Mouse (Mus musculus) limb, embryonic 10.5 days (tissue): ENCODE data around the gene Tctex1d2. TPM values are rescaled to one million over a fixed set of nuclear protein-coding genes. Genes with fewer than 3 reads are reported as not detected.

ENCODE experiments used
- DNase-seq: peaks from one replicate; pipeline ENCODE4 v3.0.0-alpha.2; 2017; ENCODE audit warnings: low spot score
- H3K27ac ChIP-seq: fragments of 300-500 bp; sonication (generic); 2 replicates; pipeline ENCODE4 v1.5.1; 2016; ENCODE audit warnings: mild to moderate bottlenecking
- H3K27me3 ChIP-seq: fragments of 300-500 bp; sonication (generic); 2 replicates; pipeline ENCODE4 v1.6.1; 2016; ENCODE audit warnings: low read depth, mild to moderate bottlenecking; ENCODE audit not compliant: poor library complexity, severe bottlenecking
- H3K36me3 ChIP-seq: fragments of 300-500 bp; sonication (generic); 2 replicates; pipeline ENCODE4 v1.6.1; 2016; ENCODE audit warnings: mild to moderate bottlenecking, moderate library complexity
- H3K4me1 ChIP-seq: fragments of 300-500 bp; sonication (generic); 2 replicates; pipeline ENCODE4 v1.6.1; 2016
- H3K4me3 ChIP-seq: fragments of 300-500 bp; sonication (generic); 2 replicates; pipeline ENCODE4 v1.5.1; 2016; ENCODE audit warnings: mild to moderate bottlenecking, moderate library complexity
- H3K9me3 ChIP-seq: fragments of 300-500 bp; sonication (generic); replicated peaks from 2 replicates; pipeline ENCODE4 v1.6.1; 2016; ENCODE audit warnings: mild to moderate bottlenecking
- WGBS: fragments of 180-500 bp; shearing (Covaris S2); methylation state at CpG from one replicate; pipeline ENCODE4 v1.1.7; 2016; 5-methylcytosine and 5-hydroxymethylcytosine counted together
- polyA plus RNA-seq: library from polyadenylated mRNA; unstranded; fragments of >200 nt; fragmentation: Nextera tagmentation; extraction: Ambion mirVana; gene quantifications from 2 replicates; pipeline ENCODE4 v1.2.1, GENCODE M21; 2016

Gene Tctex1d2
- polyA plus RNA-seq, 1 experiment from 2014 or later = 33.2 TPM

GRCm38 (mm10) chr16:32460518-32460917 lies 41.0 kb downstream of the Tctex1d2 start:
- Histone ChIP-seq H3K4me1 (no peaks in the 10 kb centered on the region), H3K36me3 (peaks cover 50% of the 10 kb centered on the region)
- no peak for DNase-seq

DNA sequence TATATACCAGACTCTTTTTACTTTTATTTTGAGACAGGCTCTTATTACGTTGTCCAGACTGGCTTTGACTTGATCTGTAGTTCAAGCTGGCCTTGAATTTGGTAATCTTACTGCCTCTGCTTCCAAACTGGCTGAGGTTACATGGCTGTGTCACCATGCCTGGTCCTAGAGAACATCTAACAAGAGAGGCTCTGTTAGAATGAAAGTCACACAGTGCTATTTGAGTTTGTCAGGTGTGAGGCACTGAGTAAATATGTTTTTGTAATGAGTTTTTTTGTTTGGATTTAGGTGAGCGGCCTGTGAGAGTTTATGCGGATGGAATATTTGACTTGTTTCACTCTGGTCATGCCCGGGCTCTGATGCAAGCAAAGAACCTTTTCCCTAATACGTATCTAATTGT lies 42.2 kb downstream of the Tctex1d2 start:
- Histone ChIP-seq H3K4me3 (no peak overlapping the region), H3K27ac (no peak overlapping the region), H3K27me3 (no peaks in the 10 kb centered on the region), H3K36me3 (peaks cover 39% of the 10 kb centered on the region), H3K4me1 (no peaks in the 10 kb centered on the region), H3K9me3 (no peaks in the 10 kb centered on the region)
- DNase-seq = no peak
- WGBS = 95% methylated on average over 5 of the region's 5 CpGs

More at GRCm38 (mm10) chr16:32460518-32460917, 41.0 kb downstream of the Tctex1d2 start:
- no peaks in the 10 kb centered on the region for H3K9me3 ChIP-seq
- H3K27ac ChIP-seq = no peak overlapping the region
- no peak overlapping the region for H3K4me3 ChIP-seq
- WGBS = 66% methylated on average over 4 of the region's 4 CpGs
- no peaks in the 10 kb centered on the region for H3K27me3 ChIP-seq

- Histone ChIP-seq H3K27ac (no peak overlapping the region), H3K4me1 (no peaks in the 10 kb centered on the region), H3K27me3 (no peaks in the 10 kb centered on the region), H3K36me3 (peaks cover 47% of the 10 kb centered on the region), H3K9me3 (no peaks in the 10 kb centered on the region), H3K4me3 (no peak overlapping the region)
- DNase-seq = no peak
- 95% methylated on average over 16 of the region's 16 CpGs for WGBS
Observed at GRCm38 (mm10) chr16:32462950-32463349, 43.4 kb downstream of the Tctex1d2 start.

- 89% methylated on average over 2 of the region's 2 CpGs for WGBS
- Histone ChIP-seq H3K4me1 (no peaks in the 10 kb centered on the region), H3K36me3 (peaks cover 52% of the 10 kb centered on the region)
Observed at GRCm38 (mm10) chr16:32463426-32463825, 43.9 kb downstream of the Tctex1d2 start.

DNA sequence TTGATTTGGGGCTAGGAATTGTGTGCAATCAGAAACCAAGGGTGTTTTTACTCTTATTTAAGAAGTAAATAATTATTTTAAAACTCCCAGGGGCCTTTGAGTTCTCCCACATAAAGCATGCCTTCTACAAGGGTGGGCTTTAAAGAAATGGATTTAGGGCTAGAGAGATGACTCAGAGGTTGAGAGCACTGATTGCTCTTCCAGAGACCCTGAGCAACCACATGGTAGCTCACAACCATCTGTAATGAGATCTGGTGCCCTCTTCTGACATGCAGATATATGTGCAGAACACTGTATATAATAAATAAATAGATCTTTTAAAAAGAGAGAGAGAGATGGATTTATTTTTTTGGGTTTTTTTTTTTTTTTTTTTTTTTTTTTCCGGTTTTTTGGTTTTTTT lies 45.4 kb downstream of the Tctex1d2 start:
- no peak overlapping the region for H3K4me3 ChIP-seq
- no peaks in the 10 kb centered on the region for H3K27me3 ChIP-seq
- H3K4me1 ChIP-seq = no peaks in the 10 kb centered on the region
- H3K9me3 ChIP-seq = no peaks in the 10 kb centered on the region
- WGBS = 0% methylated on average over 1 of the region's 1 CpGs
- H3K36me3 ChIP-seq = peaks cover 58% of the 10 kb centered on the region
- DNase-seq = no peak
- no peak overlapping the region for H3K27ac ChIP-seq

More at GRCm38 (mm10) chr16:32463426-32463825, 43.9 kb downstream of the Tctex1d2 start:
- H3K4me3 ChIP-seq = no peak overlapping the region
- no peak for DNase-seq
- no peaks in the 10 kb centered on the region for H3K27me3 ChIP-seq
- H3K9me3 ChIP-seq = no peaks in the 10 kb centered on the region
- H3K27ac ChIP-seq = no peak overlapping the region

DNA sequence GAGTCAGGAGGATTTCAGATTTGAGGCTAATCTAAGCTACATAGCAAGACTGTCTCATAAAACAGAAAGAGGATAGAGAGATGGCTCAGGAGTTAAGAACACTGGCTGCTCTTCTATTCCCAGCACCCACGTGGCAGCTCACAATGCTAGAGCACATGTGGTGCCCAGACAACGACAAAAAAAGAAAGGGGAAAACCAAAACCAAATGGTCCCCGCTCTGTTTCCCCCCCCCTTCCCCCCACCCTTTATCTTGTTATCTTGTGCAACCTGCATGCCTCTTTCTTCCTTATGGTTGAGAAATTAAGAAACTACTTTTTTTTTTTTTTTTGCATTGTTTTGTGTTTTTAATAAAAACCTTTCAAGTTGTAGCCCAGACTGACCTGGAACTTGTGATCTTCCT lies 49.0 kb downstream of the Tctex1d2 start:
- no peak overlapping the region for H3K4me3 ChIP-seq
- WGBS = 71% methylated on average over 3 of the region's 3 CpGs

DNA sequence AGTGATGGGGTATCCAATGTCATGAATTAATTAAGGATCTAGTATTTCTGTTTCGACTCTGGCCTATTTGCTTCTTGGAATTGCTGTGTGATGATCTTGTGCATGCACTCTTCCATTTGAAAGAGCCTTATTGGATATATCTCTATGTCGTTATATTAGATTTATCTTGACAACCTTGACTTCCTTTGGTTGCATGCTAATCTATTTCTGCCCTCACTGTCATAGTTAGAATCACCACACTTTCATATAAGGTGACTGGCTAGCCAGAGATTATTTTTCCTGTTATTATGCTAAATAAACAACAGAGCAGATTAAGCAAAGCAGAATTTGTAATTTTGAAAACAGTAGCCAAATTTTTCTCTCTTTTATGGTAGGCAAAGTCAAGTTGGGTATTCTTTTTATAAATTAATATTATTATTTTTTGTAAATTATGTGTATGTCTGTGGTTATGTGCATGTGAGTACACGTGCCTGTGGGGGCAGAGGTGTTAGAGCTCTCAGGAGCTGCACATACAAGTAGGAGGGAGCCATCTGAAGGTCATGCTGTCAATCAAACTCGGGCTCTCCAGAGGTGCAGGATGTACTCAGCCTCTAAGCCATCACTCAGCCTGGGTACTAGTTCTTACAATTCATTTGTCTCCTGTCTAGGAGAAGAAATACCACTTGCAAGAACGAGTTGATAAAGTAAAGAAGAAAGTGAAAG lies 50.1 kb downstream of the Tctex1d2 start:
- H3K36me3 ChIP-seq = peaks cover 61% of the 10 kb centered on the region
- WGBS = 80% methylated on average over 5 of the region's 5 CpGs
- H3K4me3 ChIP-seq = no peak overlapping the region
- no peaks in the 10 kb centered on the region for H3K4me1 ChIP-seq
- H3K27me3 ChIP-seq = no peaks in the 10 kb centered on the region
- H3K9me3 ChIP-seq = no peaks in the 10 kb centered on the region
- no peak overlapping the region for H3K27ac ChIP-seq
- DNase-seq = no peak

More for the DNA sequence above, 49.0 kb downstream of the Tctex1d2 start:
- Histone ChIP-seq H3K27ac (no peak overlapping the region), H3K4me1 (no peaks in the 10 kb centered on the region), H3K27me3 (no peaks in the 10 kb centered on the region), H3K9me3 (no peaks in the 10 kb centered on the region), H3K36me3 (peaks cover 72% of the 10 kb centered on the region)
- DNase-seq = no peak

- WGBS = 93% methylated on average over 7 of the region's 7 CpGs
- H3K36me3 ChIP-seq = peaks cover 52% of the 10 kb centered on the region
- no peak for DNase-seq
Observed at GRCm38 (mm10) chr16:32472276-32473015, 52.9 kb downstream of the Tctex1d2 start.

GRCm38 (mm10) chr16:32477315-32477714 lies 57.8 kb downstream of the Tctex1d2 start:
- no peak overlapping the region for H3K27ac ChIP-seq
- H3K27me3 ChIP-seq = no peaks in the 10 kb centered on the region
- WGBS = 87% methylated on average over 6 of the region's 6 CpGs
- H3K36me3 ChIP-seq = peaks cover 9% of the 10 kb centered on the region
- no peak overlapping the region for H3K4me3 ChIP-seq
- no peaks in the 10 kb centered on the region for H3K4me1 ChIP-seq
- H3K9me3 ChIP-seq = no peaks in the 10 kb centered on the region
- DNase-seq = no peak

More at GRCm38 (mm10) chr16:32472276-32473015, 52.9 kb downstream of the Tctex1d2 start:
- H3K4me3 ChIP-seq = no peak overlapping the region
- no peaks in the 10 kb centered on the region for H3K9me3 ChIP-seq
- no peaks in the 10 kb centered on the region for H3K27me3 ChIP-seq
- no peaks in the 10 kb centered on the region for H3K4me1 ChIP-seq
- H3K27ac ChIP-seq = no peak overlapping the region

Other genes starting within 250 kb of the Tctex1d2 start
- gene Bex6, start 239.9 kb upstream of the Tctex1d2 start, polyA plus RNA-seq = 0.25 and 0.26 TPM in 2 replicates
- 15.6 and 17.1 TPM in 2 replicates for gene Fbxo45, start 172.5 kb upstream of the Tctex1d2 start, polyA plus RNA-seq
- gene Wdr53, start 172.5 kb upstream of the Tctex1d2 start, polyA plus RNA-seq = 19.0 and 20.8 TPM in 2 replicates
- gene Smco1, start 148.2 kb upstream of the Tctex1d2 start, polyA plus RNA-seq = not detected in 2 replicates
- 30.5 and 34.7 TPM in 2 replicates for gene Rnf168, start 142.2 kb upstream of the Tctex1d2 start, polyA plus RNA-seq
- 26.4 and 26.8 TPM in 2 replicates for gene Ubxn7, start 87.4 kb upstream of the Tctex1d2 start, polyA plus RNA-seq
- not detected in 2 replicates for gene Tm4sf19, start 19.2 kb upstream of the Tctex1d2 start, polyA plus RNA-seq
- gene Pcyt1a, start 11.2 kb downstream of the Tctex1d2 start, polyA plus RNA-seq = 38.6 and 41.4 TPM in 2 replicates
- 0.46 and 0.50 TPM in 2 replicates for gene Slc51a, start 68.2 kb downstream of the Tctex1d2 start, polyA plus RNA-seq
- not detected in 2 replicates for gene Zdhhc19, start 76.6 kb downstream of the Tctex1d2 start, polyA plus RNA-seq
- gene Tfrc, start 189.2 kb downstream of the Tctex1d2 start, polyA plus RNA-seq = 55.9 and 56.9 TPM in 2 replicates
- gene Tnk2, start 224.2 kb downstream of the Tctex1d2 start, polyA plus RNA-seq = 11.2 and 12.0 TPM in 2 replicates